Mouse (Mus musculus): Measurements from ENCODE around the gene Iqschfp.

Gene Iqschfp

DNA sequence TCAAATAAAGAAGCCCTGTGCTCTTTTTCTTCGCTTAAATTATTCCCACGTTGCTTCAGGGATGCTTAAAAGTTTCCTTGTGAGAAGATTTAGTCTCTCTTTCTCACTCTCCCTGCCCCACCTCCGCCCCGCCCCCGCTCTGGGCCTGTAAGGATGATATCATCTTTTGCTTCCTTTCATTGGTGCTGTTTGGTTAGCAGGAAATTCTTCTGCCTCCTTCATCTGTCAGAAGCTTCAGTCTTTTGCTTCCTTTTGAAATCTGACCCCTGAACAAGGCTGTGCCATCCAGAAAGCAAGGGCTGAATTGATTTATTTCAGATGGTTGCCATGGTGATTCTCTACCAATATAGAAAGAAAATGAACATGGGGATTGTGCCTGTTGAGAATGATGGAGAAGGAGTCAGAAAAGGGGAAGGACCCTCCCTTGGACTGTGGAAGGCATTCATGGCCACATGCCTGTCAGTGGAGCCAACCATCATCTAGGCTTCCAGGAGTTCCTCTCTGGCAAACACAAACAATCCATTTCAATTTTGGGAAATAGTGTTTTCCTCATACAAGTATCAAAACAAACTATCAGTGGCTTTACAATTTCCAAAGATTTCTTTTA is 62.5 kb downstream of the Iqschfp start:
- peak; percentile 52 for DNase-seq (ENCODE audit: low read depth, low spot score)

DNA sequence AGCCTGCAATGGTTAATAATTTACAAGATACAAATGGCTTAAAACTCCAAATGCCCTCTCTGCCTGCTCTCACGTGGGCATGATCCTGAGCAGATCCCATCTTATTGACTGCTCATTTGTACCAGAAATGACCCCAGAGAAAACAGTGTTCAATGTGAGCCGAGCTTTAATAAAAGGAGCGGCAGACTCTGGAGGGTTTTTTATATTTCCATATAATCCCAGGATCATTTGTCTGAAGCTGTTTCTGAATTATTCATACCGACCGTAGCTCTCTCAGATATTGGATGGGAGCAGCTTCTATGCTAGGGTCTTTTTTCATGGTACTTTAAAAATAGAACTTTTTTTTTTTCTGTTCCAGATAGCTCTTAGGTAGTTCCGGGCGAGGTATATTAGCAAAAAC is 67.6 kb downstream of the Iqschfp start:
- no peak for DNase-seq (ENCODE audit: low read depth, low spot score)

DNA sequence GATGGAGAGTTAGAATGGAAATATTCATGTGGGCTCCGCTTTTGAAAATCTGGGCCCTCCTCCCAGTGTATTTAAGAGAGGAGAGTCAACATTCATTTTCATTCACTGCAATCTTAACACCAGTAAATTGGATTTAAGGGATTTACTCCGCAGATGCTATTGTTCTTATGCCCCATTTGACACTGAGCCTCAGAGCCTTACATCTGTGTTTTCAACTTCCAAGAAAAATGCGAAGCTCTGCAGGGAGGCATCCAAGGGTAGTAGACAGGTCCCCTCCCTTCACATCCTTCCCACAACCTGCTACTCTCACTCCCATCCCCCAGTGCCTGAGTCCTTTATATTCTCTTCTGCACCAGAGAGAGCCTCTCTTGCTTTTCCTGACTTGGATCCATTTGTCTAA is 68.1 kb downstream of the Iqschfp start:
- DNase-seq (ENCODE audit: low read depth, low spot score), result no peak

DNA sequence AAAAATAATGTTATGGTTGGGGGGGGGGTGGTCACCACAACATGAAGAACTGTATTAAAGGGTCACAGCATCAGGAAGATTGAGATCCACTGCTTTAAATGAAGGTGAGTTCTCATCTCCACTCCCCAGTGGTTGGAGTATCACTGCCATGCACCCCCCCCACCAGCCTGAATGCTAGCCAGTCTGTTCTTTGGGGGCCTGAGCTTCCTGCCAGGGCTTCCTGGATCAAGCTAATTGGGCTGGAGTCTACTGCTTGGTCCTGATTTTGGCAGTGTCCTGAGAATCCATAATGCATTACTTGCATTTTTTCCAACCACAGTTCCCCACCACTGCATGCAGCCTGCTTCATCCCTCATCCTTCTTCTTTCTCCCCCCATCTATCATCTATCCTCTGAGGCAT is 68.7 kb downstream of the Iqschfp start:
- DNase-seq (ENCODE audit: low read depth, low spot score), result no peak

DNA sequence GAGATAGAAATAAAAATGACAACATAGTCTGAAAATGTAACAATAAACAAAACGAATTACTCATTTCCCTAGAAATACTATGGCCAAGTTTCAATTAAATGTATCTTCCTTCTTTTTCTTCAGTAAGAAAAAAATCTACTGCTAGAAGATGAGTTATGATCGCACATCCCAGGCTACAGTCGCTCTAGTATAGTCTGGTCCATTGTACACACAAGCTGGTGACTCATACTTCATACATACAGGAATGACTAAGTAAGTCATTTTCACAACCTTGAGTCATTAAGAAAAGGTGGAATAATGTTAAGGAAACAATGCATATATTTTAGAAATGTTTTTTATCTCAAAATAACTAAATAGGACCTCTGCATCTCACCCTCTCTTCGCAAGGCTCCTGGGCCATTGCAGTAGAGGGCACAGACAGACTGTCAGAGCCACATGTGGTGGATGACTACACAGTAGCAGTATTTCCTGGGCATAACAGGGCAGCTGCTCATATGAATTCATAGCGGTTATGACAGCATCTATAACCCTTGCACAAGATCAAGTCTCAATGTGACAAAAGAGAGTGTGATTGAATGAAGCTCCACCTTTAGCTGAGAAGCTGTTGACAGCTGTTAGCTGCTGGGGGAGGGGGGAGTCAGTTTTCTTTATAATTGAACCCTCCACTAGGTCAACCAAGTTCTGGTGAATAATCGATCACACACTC is 70.1 kb downstream of the Iqschfp start:
- DNase-seq (ENCODE audit: low read depth, low spot score), result peak; percentile 24

DNA sequence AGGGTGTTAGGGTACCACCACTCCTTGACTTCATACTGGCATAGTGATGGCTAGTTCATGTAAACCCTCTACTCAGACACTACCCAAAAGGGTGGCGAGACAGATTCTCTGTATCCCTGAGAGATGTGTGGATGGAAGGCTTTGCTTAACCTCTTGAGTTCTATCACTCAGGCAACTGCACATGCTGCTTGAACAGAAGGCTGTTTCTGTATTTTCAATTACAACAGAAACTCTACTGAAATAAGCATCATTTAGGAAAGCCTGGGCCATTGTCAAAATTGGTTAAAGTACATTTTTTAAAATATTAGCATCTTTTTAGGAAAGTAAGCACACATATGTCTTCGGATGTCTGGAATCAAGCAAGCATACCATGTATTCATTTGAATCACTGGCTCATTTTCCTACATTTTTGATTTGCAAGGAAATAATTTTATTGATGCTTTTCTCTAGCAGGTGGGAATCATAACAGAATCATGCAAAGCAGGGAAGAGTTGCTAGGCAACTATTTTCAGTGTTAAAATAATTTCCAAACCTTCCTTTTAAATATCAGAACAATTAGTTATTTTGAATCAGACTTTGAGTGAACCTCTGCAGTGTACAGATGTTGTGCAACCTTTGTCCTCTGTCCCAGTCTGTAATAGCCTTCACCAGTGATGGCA is 82.4 kb downstream of the Iqschfp start:
- peak; percentile 11 for DNase-seq (ENCODE audit: low read depth, low spot score)

DNA sequence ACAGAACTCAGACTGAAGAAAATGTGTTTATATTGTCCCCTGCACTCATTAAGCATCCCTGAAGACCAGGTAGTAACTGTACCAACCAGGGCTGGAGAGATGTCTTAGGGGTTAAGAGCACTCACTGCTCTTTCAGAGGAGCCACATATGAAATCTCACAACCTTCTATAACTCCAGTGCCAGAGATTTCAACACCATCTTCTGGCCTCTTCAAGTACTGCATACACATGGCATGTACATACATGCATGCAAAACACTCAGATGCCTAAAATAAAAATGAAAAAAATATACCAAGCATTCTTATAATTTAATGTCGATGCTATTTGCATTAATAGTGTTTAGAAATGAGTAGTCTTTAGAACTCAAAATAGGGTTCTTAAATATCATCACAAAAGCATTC is 88.0 kb downstream of the Iqschfp start:
- DNase-seq (ENCODE audit: low read depth, low spot score), result no peak

DNA sequence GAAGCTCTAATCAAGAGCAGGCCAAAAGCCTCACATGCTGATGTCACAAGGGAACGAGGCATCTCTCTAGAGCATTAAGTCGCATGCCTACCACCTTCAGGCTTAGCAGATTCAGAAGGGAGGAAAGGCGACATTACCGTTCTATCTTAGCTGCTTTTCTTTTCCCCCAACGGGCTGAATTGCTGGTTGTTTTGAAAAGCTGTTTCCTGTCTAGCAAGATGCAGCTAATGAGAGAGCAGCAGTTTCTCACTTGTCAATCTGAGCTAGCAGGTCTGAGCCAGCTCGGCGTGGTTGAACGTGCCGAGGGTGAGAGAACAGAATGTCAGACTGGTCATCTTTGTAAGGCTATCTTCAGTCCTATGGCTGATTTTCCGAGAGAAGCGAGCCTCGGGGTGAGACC is 91.3 kb downstream of the Iqschfp start:
- DNase-seq (ENCODE audit: low read depth, low spot score), result peak; percentile 39

DNA sequence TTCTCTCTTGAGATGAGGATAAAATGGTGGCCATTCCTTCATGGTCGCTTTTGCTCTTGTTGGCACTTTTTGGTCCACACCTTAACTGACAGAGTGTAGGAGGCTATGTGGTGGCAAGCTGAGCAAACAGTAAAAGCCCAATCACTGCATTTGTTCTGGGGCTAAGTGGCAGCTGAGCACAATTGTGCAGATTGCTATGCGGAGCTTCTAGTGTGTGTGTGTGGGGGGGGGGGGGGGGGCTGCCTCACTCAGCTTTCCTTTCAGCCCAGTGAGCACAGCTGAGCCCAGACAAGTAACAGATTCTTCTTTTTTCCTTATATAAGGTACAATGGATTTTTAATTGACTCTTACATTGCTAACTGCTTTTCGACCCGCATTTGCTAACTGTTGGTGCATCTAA is 110.4 kb downstream of the Iqschfp start:
- DNase-seq (ENCODE audit: low read depth, low spot score), result peak; percentile 37

DNA sequence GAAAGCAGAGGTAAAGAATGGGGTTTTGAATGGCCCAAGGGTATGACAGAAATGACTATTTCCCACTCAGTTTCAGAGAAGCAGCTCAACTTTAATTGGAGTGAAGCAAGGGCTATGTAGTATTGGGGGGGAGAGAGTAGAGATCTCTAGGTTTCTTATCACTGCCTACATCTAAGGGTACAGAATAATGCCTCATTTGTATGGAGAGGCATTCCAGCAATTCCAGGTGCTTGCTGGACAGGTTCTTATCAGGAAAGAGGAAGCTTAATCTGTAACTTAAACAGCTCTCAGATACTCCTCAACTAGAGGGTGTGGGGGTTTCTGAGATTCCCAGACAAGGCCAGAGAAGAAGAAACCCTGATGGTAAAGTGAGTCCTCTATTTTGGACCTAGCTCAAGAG is 120.3 kb downstream of the Iqschfp start:
- DNase-seq (ENCODE audit: low read depth, low spot score), result no peak

DNA sequence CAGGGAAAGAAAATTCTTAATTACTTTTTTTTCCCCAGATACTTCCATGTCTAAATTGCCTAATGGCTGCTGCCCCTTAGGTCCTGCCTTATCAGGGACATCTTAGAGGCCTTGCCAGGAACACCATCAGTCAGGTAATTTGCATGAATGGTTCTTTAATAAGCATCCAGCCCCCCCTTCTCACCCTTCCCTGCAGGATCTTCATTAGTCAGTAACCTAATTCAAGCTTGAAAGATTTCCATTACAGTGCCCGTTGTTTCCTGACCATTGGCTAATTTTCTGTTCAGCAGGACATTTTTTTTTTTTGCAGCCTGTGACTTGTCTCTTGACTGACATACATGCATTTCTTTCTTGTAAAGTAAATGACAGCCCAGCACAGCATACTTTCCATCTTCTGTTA is 123.8 kb downstream of the Iqschfp start:
- no peak for DNase-seq (ENCODE audit: low read depth, low spot score)

DNA sequence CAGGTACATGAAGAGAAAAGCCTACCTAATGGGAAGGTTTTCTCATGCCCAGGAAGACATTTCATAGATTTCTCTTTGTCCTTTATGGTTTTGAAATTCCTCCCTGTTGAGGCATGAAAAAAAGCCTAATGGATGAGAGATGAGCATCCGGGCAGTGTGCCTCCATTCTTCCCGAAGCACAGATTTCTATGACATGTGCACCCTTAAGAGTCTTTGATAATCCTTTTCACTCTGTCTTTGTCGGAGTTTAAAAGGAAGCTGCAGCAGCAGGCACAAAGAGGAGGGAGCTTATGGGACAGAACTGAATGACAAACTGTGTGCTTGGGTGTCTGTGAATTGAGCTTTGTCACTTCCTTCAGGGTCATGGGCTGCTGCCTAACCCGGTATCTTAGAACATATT is 127.4 kb downstream of the Iqschfp start:
- DNase-seq (ENCODE audit: low read depth, low spot score), result no peak

DNA sequence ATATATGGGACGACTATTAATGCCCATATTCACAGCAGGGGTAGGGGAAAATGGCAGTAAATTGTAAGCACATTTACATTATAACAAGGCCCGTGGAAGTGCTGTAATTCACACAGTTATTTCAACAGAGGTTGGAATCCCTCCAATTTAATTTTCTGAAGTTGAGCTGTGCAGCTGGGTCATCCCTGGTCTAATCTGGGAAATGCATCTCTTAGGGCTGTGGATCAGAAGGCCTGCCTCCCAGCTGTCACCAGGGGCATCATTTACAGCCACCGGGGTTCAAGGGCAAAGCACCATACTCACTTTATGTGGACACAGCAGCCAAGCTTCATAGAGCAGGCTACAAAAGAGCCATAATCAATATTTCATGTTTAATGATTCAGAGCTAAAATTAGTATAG is 144.1 kb downstream of the Iqschfp start:
- no peak for DNase-seq (ENCODE audit: low read depth, low spot score)

DNA sequence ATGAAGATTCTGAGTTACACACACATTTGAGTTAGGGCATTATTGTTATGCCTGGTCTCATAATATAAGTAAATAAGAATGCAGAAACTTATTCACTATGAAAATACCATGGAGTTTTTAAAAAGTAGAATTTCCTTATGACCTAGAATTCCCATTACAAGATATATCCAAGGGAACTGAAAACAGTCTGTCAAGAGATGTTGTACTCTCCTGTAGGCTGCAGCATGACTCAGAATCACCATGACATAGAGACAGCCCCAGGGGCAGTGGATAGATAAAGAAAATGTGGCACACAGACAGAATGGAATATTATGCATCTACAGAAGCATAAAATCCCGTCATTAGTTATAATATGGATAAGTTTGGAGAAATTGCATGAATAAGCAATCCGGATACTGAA is 150.9 kb downstream of the Iqschfp start:
- DNase-seq (ENCODE audit: low read depth, low spot score), result peak; percentile 24

DNA sequence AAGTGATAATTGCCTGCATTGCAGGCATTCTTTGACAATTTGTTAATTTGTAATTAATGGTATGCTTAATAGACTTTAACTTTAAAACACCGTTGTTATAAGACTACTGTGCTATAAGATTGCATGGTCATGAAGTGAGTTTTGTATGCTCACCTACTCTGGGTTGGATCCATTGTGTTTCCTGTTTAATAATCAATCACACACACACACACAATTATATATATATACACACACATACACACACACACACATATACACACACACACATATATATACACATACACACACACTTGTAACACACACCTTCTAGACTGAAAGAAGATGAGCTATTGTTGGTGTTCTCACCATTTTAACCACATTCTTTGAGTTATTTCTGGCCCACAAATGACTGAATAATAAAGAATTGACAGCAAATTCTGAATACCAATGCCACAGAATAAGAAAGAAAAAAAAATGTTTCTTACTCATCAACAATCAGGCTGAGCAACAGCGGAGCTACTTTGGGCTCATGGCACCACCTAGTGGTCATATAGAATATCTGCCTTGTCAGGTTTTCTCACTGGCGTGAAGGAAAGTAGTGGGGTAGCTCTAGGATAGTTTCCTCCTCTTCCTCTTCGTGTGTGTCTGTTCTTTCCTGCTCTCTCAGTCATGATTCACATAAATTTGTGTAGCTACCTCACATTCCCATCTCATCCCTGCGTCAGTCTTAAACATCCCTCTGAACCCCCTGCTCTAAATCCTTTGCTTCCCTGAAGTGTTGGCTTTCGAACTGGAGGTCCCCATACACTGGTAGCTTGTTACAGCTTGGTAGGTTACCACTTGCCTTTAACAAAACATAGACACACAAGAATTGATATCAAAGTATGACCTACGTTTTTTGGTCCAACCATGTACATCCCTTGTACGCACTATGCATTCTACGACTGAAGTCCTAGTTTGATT is 153.7 kb downstream of the Iqschfp start:
- peak; percentile 73 for DNase-seq (ENCODE audit: low read depth, low spot score)

DNA sequence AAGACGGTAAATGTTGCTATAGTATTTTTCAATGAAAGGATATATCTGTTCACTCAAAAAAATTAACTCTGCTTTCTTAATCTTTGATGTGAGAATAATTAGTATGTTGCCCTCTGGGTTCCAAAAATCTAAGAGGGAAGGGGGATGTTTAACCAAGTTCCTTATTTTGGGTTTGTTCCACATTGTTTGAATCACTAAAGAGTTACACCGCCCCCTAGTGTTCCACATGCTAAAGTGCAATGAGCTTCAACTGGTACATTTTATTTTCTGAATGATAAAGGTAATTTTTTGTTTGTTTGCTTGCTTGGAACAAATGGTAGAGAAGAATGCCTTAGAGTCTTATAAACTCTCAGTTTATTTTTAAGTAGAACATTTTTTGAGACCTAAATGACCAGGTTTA is 161.5 kb downstream of the Iqschfp start:
- DNase-seq (ENCODE audit: low read depth, low spot score), result peak; percentile 34

DNA sequence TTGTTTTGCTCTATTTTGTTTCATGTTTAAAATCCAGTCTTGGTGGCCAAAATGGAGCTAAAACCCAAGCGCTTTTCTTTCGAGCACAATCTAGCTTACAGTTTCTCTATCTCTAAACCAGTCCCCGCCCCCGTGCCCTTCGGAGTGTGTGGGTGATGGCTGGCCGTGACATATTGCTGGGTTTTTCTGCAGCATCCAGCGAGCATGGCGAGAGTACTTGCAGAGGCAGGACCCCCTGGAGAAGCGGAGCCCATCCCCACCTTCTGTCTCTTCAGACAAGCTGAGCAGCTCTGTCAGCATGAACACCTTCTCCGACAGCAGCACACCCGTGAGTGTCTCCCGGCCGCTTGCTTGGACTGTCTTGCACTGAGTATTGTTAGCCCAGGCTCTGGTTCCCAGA is 163.0 kb downstream of the Iqschfp start:
- peak; percentile 50 for DNase-seq (ENCODE audit: low read depth, low spot score)

DNA sequence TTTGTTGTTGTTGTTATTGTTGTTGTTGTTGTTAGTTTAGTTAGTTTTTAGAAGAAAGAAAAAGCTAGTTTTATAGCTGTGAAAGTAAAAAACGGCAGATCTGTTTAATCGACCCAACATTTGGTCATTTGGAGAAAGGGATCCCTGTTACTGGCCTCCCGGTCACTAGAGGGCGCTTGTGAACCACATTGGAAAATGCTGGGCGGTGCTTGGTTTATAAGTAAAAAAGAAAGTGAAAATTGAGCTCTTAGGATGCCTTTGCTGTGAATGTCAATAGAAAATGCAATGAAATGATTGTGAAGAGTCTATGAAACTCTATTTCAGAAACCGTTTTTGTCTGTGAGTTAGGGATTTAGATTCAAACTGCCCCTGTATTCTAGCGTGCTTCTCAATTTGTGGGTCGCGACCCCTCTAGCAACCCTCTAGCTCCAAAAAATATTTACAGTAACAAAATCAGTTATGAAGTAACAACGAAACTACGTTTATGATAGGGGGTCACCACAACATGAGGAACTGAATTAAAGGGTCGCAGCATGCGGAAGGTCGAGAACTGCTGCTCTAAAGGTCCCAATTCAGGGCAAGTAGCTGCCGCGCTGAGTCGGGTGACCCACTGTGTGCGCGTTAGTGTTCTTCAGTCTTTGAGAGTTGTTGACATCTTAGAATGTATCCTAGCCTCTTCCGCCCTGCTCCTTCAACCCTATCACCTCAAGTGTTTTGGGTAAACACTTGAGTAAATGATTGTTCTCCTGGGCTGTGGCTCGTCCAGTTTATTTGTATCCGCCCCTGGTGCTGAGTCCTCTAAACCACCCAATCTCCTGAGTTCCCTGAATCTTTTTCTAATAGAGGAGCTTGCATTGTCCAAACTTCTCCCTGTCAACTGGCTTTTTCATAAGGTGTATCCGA is 164.6 kb downstream of the Iqschfp start:
- DNase-seq (ENCODE audit: low read depth, low spot score), result peak; percentile 80

DNA sequence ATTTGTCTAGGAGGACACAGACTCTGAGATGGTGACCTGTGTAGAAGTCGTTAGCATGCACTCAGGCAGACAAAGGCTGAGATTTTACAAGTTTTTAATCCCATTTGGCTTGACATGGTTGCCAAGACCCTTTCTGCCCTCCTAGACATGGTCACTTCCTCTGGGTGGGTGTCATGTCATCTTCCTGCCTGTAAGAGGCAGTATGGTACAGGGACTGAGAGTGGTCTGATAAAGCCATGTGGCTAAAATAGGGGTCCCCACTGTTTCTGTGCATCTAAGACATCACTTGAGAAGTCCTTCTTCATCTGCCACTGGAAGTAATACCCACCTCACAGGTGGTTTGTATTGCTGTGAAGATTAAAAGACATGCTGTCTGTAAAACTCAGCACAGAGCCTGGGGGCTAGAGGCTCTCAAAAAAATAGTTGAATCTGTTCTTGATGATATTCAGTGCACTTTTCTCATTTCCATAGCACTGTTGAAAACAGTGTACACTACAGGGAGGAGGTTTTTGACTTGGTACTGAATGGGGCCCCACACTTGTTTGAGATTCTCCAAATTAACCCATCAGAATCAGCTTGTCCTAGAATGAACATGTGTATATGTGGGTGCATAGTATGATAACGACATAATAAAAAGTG is 167.2 kb downstream of the Iqschfp start:
- DNase-seq (ENCODE audit: low read depth, low spot score), result peak; percentile 32

DNA sequence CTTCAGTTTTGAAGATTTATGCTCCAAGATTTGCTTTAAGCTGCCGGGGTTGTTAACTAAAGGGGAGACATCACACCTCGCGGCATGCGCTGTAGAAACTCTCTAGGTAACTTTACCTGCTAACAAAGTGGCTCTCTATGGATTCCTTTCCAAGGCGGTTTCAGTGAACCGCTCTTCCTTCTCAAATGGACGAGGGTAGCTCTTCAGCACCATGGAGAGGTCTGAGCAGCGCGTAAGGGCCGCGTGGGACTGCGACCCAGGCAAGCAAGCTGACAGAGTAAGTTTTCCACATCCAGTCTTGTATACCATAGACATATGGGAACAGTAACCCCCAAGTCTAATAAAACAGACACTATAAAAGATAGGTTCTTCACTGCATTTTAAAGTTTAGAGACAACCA is 172.7 kb downstream of the Iqschfp start, which contains the start of gene Schip1:
Gene Schip1 (plus strand): TSS at position 72 of the 400 bp plus-strand sequence.
- no peak for DNase-seq (ENCODE audit: low read depth, low spot score)
